In the genomic region with DNA sequence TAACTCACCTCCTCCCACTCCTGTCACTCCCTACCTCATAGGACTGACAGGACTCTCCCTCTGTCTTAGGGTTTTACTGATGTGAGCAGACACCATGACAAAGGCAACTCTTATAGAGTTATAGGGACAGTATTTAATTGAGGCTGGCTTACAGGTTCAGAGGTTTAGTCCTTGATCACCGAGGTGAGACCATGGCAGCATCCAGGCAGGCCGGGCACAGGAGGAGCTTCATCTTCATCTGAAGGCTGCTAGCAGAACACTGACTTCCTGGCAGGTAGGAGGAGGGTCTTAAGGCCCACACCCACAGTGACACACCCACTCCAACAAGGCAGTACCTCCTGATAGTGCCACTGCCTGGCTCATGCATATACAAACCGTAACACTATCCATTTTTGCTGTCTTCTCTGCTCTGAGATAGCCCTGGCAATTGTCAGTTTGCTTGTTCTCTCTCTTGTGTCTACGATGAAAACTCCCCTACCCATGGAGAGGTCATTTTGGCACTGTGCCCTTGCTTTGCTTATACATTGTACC, we compare ENCODE assay signal across 14 mouse cellular contexts.
"Had no signal": no experiment of that assay in that cellular context is flagged by ENCODE, and none has a peak within 500 bp of the region (broad histone marks: within the 10 kb centered on the region; RNA-seq: fewer than 3 reads in every experiment).

No protein-coding gene starts in this region.

- H3K4me3 ChIP-seq: left cerebral cortex, adult 2 months; limb, embryonic 10.5 days; lung, embryonic 15.5 days; megakaryocyte, embryonic 14.5 days; midbrain, embryonic 12.5 days; myocyte; neural tube, embryonic 15.5 days had no signal

- H3K9ac ChIP-seq: lung, embryonic 15.5 days; midbrain, embryonic 12.5 days; neural tube, embryonic 15.5 days had no signal

- H3K4me1 ChIP-seq: limb, embryonic 10.5 days; lung, embryonic 15.5 days; megakaryocyte, embryonic 14.5 days; midbrain, embryonic 12.5 days had no signal

- H3K36me3 ChIP-seq: limb, embryonic 10.5 days; lung, embryonic 15.5 days; midbrain, embryonic 12.5 days; neural tube, embryonic 15.5 days had no signal

- H3K27me3 ChIP-seq: lung, embryonic 15.5 days; midbrain, embryonic 12.5 days; neural tube, embryonic 15.5 days had no signal

- H3K4me2 ChIP-seq: lung, embryonic 15.5 days; midbrain, embryonic 12.5 days; neural tube, embryonic 15.5 days had no signal

- H3K9me3 ChIP-seq: limb, embryonic 10.5 days; lung, embryonic 15.5 days; megakaryocyte, embryonic 14.5 days; midbrain, embryonic 12.5 days; neural tube, embryonic 15.5 days had no signal

- DNase-seq: kidney, adult 18-20 months; lung, postnatal 14 days; right cerebral cortex, adult 18-20 months; right cerebral cortex, postnatal 25 days; thymus, postnatal 36 days had no signal

- H3K27ac ChIP-seq: kidney, postnatal 0 days; left cerebral cortex, adult 2 months; limb, embryonic 10.5 days; lung, embryonic 15.5 days; macrophage; midbrain, embryonic 12.5 days; neural tube, embryonic 15.5 days had no signal
